Mouse (Mus musculus): ENCODE measurements at regions not wholly inside any gene's neighbourhood (a gene's known extent, or its start where the extent isn't known, plus 50 kb on each side); places are given as distances from the start of the nearest gene placed in this dataset.
"Not testable (repeated sequence)": the region's sequence is repeated elsewhere in the genome, so short reads cannot be mapped to it uniquely, and the experiment has no call there.

DNA sequence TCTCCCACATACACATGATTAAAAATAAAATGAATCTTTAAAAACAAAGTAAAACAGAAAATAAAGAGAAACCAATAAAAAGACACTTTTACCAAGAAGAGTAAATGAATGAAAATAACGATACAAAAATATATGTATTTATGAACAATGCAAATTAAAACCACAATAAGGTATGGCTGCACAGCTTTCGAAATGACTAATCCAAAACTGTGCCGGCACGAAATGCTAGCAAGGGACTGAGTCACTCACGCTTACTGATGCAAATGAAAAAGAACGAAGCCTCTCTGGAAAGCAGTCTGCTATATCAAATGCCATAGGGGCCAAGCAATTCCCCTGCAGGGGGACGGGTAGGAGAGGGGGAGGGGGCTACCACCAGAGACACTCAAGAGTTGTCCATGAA, 704.0 kb downstream of the 4930447A16Rik start:
- Histone ChIP-seq H3K9ac (ENCODE audit: low read depth, low read length) (no peak overlapping the region), H3K27ac (ENCODE audit: low read length) (no peak overlapping the region), H3K4me3 (ENCODE audit: low read depth, low read length) (no peak overlapping the region), H3K27me3 (ENCODE audit: control insufficient read depth, insufficient read depth, low read depth, low read length) (no peaks in the 10 kb centered on the region), H3K4me1 (ENCODE audit: control insufficient read depth, insufficient read depth, low read length) (no peaks in the 10 kb centered on the region), H3K9me3 (replicated peaks; ENCODE audit: control insufficient read depth, low read length, poor library complexity, severe bottlenecking) (no peaks in the 10 kb centered on the region), H3K4me2 (ENCODE audit: low read length) (no peak overlapping the region), H3K36me3 (ENCODE audit: control insufficient read depth, insufficient read depth, low read length) (no peaks in the 10 kb centered on the region)
- no peak for ATAC-seq
- 49% methylated on average over 7 of the region's 7 CpGs for WGBS

DNA sequence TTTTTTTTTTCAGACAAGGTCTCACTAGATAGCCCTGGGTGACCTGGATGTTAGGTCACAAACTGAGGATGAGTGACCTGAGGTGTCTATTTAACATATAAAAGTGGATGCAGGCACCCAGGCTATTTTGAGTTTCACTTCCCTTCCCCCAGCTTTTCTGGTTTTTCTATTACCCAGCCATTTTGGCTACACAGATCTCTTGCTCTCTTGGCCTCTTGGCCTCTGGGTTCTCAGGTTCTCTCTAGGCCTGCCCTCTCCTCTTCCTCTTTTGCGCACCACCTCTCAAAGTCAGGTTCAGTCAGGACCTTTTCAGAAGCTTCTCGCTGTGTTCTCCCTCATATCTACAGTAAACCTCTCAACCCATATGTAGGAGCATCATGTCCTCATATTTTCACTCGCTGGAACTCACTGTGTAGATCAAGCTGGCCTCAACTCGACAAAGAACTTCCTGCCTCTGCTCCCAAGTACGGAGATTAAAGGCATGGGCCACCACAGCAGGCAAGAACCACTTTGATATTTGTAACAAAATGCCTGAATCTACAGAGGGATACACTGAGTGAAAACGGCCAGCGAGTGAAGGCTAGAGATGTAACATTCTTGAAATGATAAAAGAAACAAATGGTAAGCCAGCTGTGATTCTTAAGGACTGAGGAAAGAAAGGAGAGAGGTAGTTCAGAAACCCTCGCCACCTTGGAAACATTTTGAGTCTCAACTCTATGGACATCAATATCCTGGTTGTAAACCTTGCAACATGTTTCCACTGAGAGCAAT, 704.7 kb downstream of the 4930447A16Rik start:
- H3K4me3 ChIP-seq (ENCODE audit: low read depth, low read length) = no peak overlapping the region
- no peaks in the 10 kb centered on the region for H3K27me3 ChIP-seq (ENCODE audit: control insufficient read depth, insufficient read depth, low read depth, low read length)
- no peaks in the 10 kb centered on the region for H3K9me3 ChIP-seq (replicated peaks; ENCODE audit: control insufficient read depth, low read length, poor library complexity, severe bottlenecking)
- 87% methylated on average over 8 of the region's 8 CpGs for WGBS
- no peak overlapping the region for H3K27ac ChIP-seq (ENCODE audit: low read length)
- H3K36me3 ChIP-seq (ENCODE audit: control insufficient read depth, insufficient read depth, low read length) = no peaks in the 10 kb centered on the region
- ATAC-seq = no peak
- H3K4me1 ChIP-seq (ENCODE audit: control insufficient read depth, insufficient read depth, low read length) = no peaks in the 10 kb centered on the region
- H3K4me2 ChIP-seq (ENCODE audit: low read length) = no peak overlapping the region
- H3K9ac ChIP-seq (ENCODE audit: low read depth, low read length) = no peak overlapping the region

DNA sequence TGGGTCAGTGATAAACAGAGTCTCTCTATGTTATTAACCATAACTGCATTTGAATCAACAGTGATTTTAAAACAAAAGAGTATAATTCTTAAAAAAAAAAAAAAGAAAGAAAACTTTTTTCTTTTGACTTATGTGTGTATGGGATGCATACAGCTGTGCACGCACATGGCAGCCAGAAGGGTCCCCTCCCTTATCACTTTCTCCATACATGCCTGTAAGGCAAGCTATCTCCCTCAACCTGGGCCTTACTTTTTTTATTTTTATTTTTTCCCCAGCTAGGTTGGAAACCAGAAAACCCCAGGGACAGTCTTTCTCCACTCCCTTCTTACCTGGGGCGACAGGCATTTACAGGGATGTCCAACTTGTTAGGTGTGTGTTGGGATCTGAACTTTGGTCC, 705.3 kb downstream of the 4930447A16Rik start:
- Histone ChIP-seq H3K4me1 (ENCODE audit: control insufficient read depth, insufficient read depth, low read length) (no peaks in the 10 kb centered on the region), H3K9me3 (replicated peaks; ENCODE audit: control insufficient read depth, low read length, poor library complexity, severe bottlenecking) (no peaks in the 10 kb centered on the region), H3K27ac (ENCODE audit: low read length) (no peak overlapping the region), H3K4me3 (ENCODE audit: low read depth, low read length) (no peak overlapping the region), H3K9ac (ENCODE audit: low read depth, low read length) (no peak overlapping the region), H3K27me3 (ENCODE audit: control insufficient read depth, insufficient read depth, low read depth, low read length) (no peaks in the 10 kb centered on the region), H3K4me2 (ENCODE audit: low read length) (no peak overlapping the region), H3K36me3 (ENCODE audit: control insufficient read depth, insufficient read depth, low read length) (no peaks in the 10 kb centered on the region)
- ATAC-seq = no peak
- WGBS = 92% methylated on average over 2 of the region's 2 CpGs

DNA sequence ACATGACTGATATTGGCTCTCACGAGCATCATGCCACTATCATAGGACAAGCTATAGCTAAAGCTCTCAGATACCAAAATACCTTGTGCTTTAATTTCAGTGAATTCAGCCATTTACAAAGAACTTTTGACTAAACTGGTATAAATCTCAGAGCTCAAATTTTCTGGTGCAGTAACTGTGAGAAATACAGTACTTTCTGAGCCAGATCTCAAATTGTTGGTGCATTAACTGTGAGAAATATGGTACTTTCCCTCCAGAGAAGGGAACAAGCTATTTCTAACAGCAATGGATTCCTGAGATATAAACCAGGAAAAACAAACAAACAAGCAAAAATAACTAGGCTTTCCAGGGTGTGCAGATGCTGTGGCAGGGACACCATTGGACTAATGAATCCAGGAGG, 714.3 kb downstream of the 4930447A16Rik start:
- 94% methylated on average over 1 of the region's 1 CpGs for WGBS
- Histone ChIP-seq H3K9ac (ENCODE audit: low read depth, low read length) (no peak overlapping the region), H3K9me3 (replicated peaks; ENCODE audit: control insufficient read depth, low read length, poor library complexity, severe bottlenecking) (no peaks in the 10 kb centered on the region), H3K27me3 (ENCODE audit: control insufficient read depth, insufficient read depth, low read depth, low read length) (no peaks in the 10 kb centered on the region), H3K4me3 (ENCODE audit: low read depth, low read length) (no peak overlapping the region), H3K27ac (ENCODE audit: low read length) (no peak overlapping the region), H3K36me3 (ENCODE audit: control insufficient read depth, insufficient read depth, low read length) (no peaks in the 10 kb centered on the region), H3K4me2 (ENCODE audit: low read length) (no peak overlapping the region), H3K4me1 (ENCODE audit: control insufficient read depth, insufficient read depth, low read length) (no peaks in the 10 kb centered on the region)
- ATAC-seq = no peak

DNA sequence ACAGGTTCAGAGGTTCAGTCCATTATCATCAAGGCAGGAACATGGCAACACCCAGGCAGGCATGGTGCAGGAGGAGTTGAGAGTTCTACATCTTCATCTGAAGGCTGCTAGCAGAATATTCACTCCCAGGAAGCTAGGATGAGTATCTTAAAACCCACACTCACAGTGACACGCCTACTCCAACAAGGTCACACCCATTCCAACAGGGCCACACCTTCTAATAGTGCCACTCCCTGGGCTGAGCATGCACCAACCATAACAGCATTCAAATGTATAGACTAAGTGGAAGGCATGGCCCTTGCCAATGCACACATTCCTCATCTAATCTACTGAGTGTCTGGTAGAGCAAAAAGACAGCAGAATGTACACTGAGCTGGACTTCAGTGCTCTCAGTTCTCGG, 718.1 kb downstream of the 4930447A16Rik start:
- Histone ChIP-seq H3K4me2 (ENCODE audit: low read length) (no peak overlapping the region), H3K27me3 (ENCODE audit: control insufficient read depth, insufficient read depth, low read depth, low read length) (no peaks in the 10 kb centered on the region), H3K9ac (ENCODE audit: low read depth, low read length) (no peak overlapping the region), H3K27ac (ENCODE audit: low read length) (no peak overlapping the region), H3K36me3 (ENCODE audit: control insufficient read depth, insufficient read depth, low read length) (no peaks in the 10 kb centered on the region), H3K4me1 (ENCODE audit: control insufficient read depth, insufficient read depth, low read length) (no peaks in the 10 kb centered on the region), H3K4me3 (ENCODE audit: low read depth, low read length) (no peak overlapping the region), H3K9me3 (replicated peaks; ENCODE audit: control insufficient read depth, low read length, poor library complexity, severe bottlenecking) (no peaks in the 10 kb centered on the region)
- WGBS = 85% methylated on average over 2 of the region's 2 CpGs
- ATAC-seq = no peak

DNA sequence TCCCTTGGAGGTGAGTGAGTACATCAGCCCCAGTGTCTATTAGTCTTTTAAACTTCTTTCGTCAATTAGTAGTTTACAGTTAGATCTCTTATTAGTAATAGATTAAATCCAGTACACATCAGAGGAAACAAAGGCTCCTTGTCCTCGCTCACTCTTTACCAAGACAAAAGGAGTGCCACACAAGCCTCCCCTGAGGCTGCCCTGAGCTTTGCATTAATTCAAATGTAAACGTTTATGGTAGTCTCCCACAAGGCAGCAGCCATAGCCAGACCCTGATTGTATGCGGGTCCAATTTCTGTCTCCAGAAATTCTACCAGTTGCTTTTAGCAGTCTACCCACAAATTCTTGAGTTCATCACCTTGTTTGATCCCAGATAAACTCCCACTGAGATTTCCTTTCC, 726.3 kb downstream of the 4930447A16Rik start:
- Histone ChIP-seq H3K9ac (ENCODE audit: low read depth, low read length) (no peak overlapping the region), H3K4me3 (ENCODE audit: low read depth, low read length) (no peak overlapping the region), H3K4me1 (ENCODE audit: control insufficient read depth, insufficient read depth, low read length) (no peaks in the 10 kb centered on the region), H3K9me3 (replicated peaks; ENCODE audit: control insufficient read depth, low read length, poor library complexity, severe bottlenecking) (no peaks in the 10 kb centered on the region; the same call in 1 of the 2 replicates), H3K27me3 (ENCODE audit: control insufficient read depth, insufficient read depth, low read depth, low read length) (no peaks in the 10 kb centered on the region), H3K27ac (ENCODE audit: low read length) (no peak overlapping the region), H3K4me2 (ENCODE audit: low read length) (no peak overlapping the region), H3K36me3 (ENCODE audit: control insufficient read depth, insufficient read depth, low read length) (no peaks in the 10 kb centered on the region)
- 57% methylated on average over 4 of the region's 4 CpGs for WGBS
- no peak for ATAC-seq

DNA sequence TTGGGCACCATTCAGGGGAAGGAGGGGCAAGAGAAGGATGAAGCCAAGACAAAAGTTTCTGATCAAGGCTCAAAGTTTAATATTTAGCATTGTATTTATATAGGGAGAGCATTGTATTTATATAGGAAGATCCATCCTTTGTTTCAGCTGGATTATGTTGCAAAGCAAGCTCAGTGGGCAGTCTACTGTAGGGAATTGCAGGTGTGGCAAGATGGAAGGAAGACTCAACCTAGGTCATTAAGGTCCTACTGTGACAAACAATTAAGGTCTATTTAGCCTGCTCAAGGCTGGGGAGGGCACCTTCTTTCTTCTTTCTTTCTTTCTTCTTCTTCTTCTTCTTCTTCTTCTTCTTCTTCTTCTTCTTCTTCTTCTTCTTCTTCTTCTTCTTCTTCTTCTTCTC, 728.5 kb downstream of the 4930447A16Rik start:
- not testable (repeated sequence) for ATAC-seq; H3K4me3 ChIP-seq (ENCODE audit: low read depth, low read length); H3K4me2 ChIP-seq (ENCODE audit: low read length); H3K9me3 ChIP-seq (replicated peaks; ENCODE audit: control insufficient read depth, low read length, poor library complexity, severe bottlenecking); H3K27me3 ChIP-seq (ENCODE audit: control insufficient read depth, insufficient read depth, low read depth, low read length); H3K4me1 ChIP-seq (ENCODE audit: control insufficient read depth, insufficient read depth, low read length); H3K9ac ChIP-seq (ENCODE audit: low read depth, low read length); H3K27ac ChIP-seq (ENCODE audit: low read length); H3K36me3 ChIP-seq (ENCODE audit: control insufficient read depth, insufficient read depth, low read length)

DNA sequence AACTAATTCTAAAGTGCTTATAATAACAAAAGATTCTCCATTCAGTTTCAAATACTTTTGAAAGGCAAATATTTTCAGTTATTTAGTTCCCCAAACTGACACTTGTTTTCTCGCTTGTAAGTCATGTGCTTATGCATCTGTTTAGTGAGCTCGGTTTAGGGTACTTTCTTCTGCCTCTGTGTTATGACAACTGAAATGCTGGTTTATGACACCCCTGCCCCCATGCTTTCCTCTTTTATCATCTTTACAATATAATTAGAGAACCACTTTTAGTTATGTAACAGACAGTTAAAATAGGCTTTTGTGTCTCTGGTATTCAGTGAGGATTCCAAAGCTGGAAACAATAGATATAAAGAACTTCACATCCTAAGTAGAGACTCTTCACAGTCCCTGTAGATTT, 733.8 kb downstream of the 4930447A16Rik start:
- H3K4me3 ChIP-seq (ENCODE audit: low read depth, low read length) = no peak overlapping the region
- 71% methylated on average over 2 of the region's 2 CpGs for WGBS
- no peak for ATAC-seq

DNA sequence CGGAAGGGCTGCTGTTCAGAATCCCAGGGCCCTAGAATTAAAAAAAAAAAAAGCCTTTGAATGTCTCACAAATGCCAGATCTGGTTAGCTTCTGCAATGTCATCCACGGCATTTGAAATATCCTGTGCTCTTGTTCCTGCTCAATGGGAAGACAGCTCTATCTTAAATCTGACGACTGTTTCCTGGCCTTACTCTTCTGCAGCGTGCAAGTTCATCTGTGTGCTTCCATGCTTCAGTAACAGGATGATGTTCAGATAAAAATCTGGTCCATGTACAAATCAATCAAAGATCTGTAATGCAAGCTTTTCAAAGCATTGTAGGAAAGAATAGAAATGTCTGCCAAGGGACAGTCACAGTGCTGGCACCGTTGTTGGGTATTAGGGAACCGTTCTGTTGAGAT, 738.4 kb downstream of the 4930447A16Rik start:
- Histone ChIP-seq H3K4me1 (ENCODE audit: control insufficient read depth, insufficient read depth, low read length) (peaks cover 9% of the 10 kb centered on the region), H3K4me2 (ENCODE audit: low read length) (no peak overlapping the region), H3K4me3 (ENCODE audit: low read depth, low read length) (no peak overlapping the region), H3K9ac (ENCODE audit: low read depth, low read length) (no peak overlapping the region), H3K27ac (ENCODE audit: low read length) (peak overlapping the region; percentile 38; the same call in 1 of the 2 replicates), H3K36me3 (ENCODE audit: control insufficient read depth, insufficient read depth, low read length) (no peaks in the 10 kb centered on the region), H3K9me3 (replicated peaks; ENCODE audit: control insufficient read depth, low read length, poor library complexity, severe bottlenecking) (no peaks in the 10 kb centered on the region), H3K27me3 (ENCODE audit: control insufficient read depth, insufficient read depth, low read depth, low read length) (no peaks in the 10 kb centered on the region)
- WGBS = 35% methylated on average over 6 of the region's 6 CpGs
- ATAC-seq = 0 out of 2 replicates have a peak, but pooled peaks have one; percentile 39

More for the DNA sequence above, 733.8 kb downstream of the 4930447A16Rik start:
- Histone ChIP-seq H3K27ac (ENCODE audit: low read length) (no peak overlapping the region), H3K9ac (ENCODE audit: low read depth, low read length) (no peak overlapping the region), H3K36me3 (ENCODE audit: control insufficient read depth, insufficient read depth, low read length) (no peaks in the 10 kb centered on the region), H3K4me2 (ENCODE audit: low read length) (no peak overlapping the region), H3K4me1 (ENCODE audit: control insufficient read depth, insufficient read depth, low read length) (peaks cover 9% of the 10 kb centered on the region), H3K27me3 (ENCODE audit: control insufficient read depth, insufficient read depth, low read depth, low read length) (no peaks in the 10 kb centered on the region), H3K9me3 (replicated peaks; ENCODE audit: control insufficient read depth, low read length, poor library complexity, severe bottlenecking) (no peaks in the 10 kb centered on the region)
